Mouse (Mus musculus): ENCODE results near the gene Slc17a2. TPM values are rescaled to one million over a fixed set of nuclear protein-coding genes. Genes with fewer than 3 reads are reported as not detected.
"Not testable (repeated sequence)": the region's sequence is repeated elsewhere in the genome, so short reads cannot be mapped to it uniquely, and the experiment has no call there.

Gene Slc17a2
- not detected for total RNA-seq (2021)
- long read RNA-seq, experiment 1: 0 reads
- long read RNA-seq, experiment 2: 0 reads

DNA sequence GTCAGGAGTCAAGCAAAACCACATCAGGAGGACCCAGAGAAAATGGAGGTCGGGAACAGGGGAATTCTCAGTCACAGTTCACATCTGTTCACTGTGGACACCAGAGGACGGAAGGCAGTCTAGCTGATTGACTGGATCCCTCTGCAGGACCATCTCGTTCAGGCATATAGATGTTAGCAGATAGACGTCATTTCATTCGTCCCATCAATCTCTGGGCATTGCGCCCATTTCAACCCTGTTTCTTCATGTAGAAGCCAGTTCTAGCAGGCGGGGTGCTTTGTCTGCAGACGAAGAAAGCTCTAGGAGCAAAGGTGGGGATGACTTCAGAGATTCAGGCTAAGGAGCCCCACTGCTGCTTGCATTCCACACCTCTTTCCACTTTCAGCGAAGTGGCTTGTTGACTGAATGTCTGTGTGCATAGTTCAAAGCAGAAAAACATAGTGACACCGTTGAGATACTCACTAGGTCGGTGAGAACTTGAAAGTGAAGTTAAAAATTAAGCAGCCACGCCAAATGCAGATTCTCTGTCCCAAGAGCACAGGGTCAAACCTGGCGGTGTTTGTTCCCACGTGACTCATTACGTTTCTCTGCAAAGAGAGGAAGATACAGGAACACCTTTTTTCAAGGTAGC is at the start of gene Slc17a2:
Gene Slc17a2, plus strand, starts transcription at position 572 of the 631 bp plus-strand sequence.
- DNase-seq: no peak
- intact Hi-C loops (cut with DNase I; ENCODE audit: low total_unique reads): no loop called here

DNA sequence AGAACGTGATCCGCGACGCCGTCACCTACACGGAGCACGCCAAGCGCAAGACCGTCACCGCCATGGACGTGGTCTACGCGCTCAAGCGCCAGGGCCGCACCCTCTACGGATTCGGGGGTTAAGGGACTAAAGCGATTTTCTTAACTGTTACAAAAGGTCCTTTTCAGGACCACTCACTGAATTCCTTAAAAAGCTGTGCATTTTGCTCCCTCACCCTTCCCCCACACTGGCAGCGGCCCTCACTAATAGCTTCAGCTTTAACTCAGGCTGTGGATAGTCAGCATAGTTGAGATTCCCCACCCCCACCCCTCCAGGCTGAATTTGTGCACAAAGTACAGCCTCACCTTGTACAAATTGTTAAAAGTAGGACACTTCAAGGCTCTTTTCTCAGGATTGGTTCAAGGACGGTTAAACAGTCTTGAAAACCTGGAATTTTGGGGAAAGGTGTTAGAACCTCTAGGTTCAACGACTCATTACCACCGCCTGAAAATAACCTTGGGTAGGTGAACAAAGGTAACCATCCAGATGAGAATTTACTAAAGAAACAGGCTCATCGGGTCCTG is 49.5 kb upstream of the Slc17a2 start:
- intact Hi-C loops (cut with DNase I; ENCODE audit: low total_unique reads): no loop called here
- no peak for DNase-seq

DNA sequence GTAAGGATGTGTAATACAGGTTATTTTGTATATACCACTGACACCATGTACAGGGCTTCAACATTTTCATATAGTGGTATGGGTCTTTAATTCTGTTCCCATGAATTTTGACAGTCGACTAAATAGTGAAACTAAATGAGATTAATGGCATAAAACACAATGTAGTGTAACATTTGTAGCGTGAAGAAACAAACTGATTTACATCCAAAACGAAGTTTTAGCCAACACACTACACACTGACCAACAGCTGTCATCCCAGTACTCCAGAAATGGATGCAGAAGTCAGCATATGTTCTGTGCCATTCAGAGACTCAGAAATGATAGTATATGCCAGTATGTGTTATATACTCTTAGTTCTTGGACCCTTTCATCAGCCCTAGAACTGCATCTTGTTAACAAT is 48.9 kb upstream of the Slc17a2 start:
- intact Hi-C loops (cut with DNase I; ENCODE audit: low total_unique reads): no loop called here
- no peak for DNase-seq

DNA sequence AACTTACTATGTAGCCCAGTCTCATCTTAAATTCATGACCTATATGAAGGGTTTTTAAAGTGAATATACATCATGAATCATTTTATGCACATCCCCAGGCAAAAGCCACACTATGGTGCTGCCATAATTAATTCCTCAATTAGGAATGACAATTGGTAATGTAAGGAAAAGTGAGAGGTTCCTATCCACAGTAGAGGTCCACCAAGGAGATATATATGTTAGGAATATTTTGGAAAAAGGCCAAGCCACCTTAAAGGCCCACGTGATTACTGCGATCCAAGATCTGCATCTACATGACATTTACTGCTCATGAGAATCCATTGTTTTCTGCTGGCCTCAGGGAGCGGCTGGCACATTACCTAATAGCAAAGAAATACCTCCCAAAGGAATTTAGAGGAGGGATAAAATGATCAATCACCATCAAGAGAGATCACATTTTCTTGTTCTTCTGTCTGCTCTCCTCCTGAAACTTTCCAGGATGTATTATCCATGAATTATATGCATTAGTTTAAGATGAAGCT is 47.5 kb upstream of the Slc17a2 start:
- DNase-seq: no peak
- intact Hi-C loops (cut with DNase I; ENCODE audit: low total_unique reads): no loop called here

DNA sequence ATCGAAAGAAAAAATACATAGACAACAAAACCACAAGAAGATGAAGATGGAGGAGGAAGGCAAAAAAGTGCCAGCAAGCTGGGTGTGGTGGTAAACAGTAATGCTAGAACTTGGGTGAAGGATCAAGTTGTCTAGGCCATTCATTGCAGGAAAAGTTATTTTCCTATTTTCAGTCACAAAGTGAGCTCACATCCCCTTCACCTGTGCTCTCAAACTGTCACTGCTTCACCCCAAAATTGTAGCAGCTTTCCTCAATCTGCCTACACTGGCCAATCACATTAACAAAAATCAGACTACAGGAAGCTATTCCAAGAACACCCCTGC is 46.9 kb upstream of the Slc17a2 start:
- intact Hi-C loops (cut with DNase I; ENCODE audit: low total_unique reads): no loop called here
- no peak for DNase-seq

DNA sequence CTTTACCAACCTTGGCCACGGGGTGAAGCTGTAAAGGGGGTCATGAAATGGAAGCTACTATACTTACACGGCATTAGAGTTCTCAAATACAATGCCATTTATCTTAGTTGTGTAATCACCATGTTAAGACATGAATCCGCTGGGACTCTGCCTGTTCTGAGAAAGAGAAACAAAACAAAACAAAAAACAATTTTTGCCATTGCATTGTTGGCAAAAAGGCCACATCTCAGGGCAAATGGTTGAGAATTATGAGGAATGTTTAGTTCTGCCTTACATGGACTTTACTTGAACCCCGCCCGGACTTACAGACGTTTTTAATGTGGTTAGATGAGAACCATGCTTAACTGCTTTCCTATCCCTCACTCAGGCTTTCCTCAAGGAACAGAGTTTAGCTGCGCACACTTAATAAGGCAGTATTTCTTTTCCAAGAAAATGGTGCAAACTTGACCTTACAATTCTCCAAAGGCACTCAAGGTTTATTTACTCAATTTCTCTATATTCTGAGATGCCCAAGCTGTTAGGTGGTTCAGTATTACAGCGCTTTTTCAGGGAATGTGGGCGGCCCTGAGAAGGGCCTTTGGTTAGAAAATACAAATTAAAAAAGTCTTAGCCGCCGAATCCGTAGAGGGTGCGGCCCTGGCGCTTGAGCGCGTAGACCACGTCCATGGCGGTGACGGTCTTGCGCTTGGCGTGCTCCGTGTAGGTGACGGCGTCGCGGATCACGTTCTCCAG is 46.4 kb upstream of the Slc17a2 start:
- intact Hi-C loops (cut with DNase I; ENCODE audit: low total_unique reads): no loop called here
- no peak for DNase-seq

DNA sequence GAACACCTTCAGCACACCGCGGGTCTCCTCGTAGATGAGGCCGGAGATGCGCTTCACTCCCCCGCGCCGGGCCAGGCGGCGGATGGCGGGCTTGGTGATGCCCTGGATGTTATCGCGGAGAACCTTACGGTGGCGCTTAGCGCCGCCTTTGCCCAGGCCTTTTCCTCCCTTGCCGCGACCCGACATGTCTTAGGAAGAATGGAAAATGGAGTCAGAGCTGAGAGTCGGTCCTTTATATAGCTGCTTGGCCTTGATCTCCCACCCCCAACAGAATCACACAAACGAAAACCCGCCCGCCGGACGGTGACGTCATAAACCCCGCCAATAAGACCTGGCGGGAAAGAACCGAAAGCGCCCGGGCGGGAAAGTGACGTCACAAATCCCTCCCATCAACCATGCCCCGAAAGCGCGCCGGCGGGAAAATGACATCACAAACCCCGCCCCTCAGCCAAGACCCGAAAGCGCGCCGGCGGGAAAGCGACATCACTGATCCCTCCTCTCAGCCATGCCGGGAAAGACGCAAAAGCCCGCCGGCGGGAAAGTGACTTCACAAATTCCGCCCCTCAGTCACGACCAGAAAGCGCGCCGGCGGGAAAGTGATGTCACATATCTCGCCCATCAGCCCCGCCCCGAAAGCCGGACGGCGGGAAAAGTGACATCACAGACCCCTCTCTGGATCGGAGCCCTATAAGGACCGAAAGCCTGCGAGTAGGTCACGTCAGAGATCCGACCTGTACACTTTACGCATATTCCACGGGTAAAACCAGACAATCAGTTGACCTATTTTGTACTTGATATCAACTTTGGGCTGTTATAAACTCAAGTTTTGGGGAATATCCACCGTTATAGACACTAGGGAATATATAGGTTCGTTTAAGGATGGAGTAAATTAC is 45.6 kb upstream of the Slc17a2 start, which contains the start of gene Hist1h4a:
Gene Hist1h4a, minus strand, starts transcription at position 259 of the 893 bp plus-strand sequence.
- peak; percentile 96 for DNase-seq
- intact Hi-C loops (cut with DNase I; ENCODE audit: low total_unique reads): no loop called here

DNA sequence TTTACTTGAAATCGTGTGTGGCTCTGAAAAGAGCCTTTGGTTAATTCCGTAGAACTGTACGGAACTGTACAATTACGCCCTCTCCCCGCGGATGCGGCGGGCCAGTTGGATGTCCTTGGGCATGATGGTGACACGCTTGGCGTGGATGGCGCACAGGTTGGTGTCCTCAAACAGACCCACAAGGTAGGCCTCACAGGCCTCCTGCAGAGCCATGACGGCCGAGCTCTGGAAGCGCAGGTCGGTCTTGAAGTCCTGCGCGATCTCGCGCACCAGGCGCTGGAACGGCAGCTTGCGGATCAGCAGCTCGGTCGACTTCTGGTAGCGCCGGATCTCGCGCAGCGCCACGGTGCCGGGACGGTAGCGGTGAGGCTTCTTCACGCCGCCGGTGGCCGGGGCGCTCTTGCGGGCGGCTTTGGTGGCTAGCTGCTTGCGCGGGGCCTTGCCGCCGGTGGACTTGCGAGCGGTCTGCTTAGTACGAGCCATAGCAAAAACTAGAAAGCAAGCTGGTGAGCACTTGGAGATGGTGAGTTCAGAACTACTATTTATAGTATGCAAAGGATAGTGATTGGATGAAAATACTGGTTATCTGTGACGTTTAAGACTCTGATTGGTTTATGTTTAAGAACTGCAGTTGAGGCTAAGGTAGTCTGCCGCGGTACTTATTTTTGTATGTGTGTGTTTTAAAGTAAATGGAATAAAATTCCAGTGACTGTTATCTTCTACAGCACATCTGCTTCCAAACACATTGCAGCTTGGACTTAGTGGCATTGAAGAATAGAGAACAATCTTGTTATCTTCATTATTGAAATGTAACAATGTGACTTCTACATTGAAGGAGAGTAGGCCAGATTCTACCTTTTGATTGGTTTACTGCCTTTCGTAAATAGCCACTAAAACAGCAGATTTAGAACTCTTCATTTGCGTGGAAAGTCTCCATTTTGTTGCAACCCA is 44.6 kb upstream of the Slc17a2 start, which contains the start of gene Hist1h3a:
Gene Hist1h3a, minus strand, starts transcription at position 516 of the 951 bp plus-strand sequence.
- peak; percentile 27 for DNase-seq
- intact Hi-C loops (cut with DNase I; ENCODE audit: low total_unique reads): not testable (repeated sequence)

DNA sequence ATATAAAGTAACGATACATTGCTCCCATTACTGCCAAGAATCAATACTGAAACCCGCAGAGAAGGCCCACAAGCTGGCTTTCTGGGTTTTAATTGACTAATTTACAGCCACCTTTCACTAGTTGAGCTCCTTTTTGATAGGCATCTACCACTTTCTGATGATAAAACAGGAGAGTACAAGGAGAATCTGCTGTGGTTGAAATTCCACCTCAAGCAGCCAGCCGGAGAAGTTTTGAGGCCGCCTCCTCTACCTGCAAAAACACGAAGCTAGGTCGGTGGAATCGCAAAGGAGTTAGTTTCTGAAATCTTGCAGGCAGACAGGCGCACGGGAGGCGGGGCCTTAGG is 43.6 kb upstream of the Slc17a2 start:
- intact Hi-C loops (cut with DNase I; ENCODE audit: low total_unique reads): no loop called here
- DNase-seq: no peak

DNA sequence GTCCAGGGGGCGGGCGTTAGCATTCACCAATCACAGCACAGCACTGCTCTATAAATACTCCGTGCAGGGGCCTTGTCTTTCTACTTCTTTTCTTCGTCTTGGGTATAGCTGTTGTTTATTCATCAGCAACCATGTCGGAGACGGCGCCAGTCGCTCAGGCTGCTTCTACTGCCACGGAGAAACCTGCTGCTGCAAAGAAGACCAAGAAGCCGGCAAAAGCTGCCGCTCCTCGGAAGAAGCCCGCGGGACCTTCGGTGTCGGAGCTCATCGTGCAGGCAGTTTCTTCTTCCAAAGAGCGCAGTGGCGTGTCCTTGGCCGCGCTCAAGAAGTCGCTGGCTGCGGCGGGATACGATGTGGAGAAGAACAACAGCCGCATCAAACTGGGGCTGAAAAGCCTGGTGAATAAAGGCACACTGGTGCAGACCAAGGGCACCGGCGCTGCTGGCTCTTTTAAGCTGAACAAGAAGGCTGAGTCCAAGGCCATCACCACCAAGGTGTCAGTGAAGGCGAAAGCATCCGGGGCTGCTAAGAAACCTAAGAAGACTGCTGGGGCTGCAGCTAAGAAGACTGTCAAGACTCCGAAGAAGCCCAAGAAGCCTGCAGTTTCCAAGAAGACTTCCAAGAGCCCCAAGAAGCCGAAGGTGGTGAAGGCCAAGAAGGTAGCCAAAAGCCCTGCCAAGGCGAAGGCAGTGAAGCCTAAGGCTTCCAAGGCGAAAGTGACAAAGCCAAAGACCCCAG is 43.0 kb upstream of the Slc17a2 start, which contains the start of gene Hist1h1a:
Gene Hist1h1a, plus strand, starts transcription at position 81 of the 738 bp plus-strand sequence.
- intact Hi-C loops (cut with DNase I; ENCODE audit: low total_unique reads): no loop called here

DNA sequence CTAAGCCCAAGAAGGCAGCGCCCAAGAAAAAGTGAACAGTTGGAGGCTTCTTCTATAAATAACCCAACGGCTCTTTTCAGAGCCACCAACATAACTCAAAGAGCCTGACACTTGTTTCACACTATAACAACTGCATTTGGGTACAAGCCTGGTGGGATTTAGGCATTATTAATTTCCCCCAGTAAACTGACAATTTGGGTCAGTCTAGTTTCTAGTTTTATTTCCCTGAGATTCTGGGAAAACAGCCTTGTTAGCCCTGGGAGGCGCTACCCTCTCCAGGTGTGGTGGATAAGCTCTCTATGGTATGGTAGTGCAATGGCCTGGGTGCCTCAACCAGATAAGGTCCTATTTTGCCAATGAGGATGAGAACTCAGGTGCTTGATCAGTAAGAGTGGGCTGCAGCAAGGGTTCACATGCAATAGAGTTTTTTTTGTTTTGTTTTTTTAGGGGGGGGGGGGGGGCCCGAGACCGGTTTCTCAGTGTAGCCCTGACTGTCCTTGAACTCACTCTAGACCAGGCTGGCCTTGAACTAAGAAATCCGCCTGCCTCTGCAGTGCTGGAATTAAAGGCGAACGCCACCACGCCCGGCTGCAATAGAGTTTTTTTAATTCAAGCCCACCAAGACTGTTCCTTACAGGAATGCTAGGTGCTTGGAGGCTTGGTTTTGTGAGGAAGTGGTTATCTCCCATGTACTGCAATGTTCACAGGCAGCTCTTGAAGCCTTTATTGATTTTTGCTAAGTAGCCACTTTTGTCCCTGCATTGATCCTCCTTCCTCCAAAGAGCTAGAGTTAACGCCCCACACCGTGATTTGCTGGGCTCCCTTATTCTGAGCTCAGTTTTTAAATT is 42.2 kb upstream of the Slc17a2 start:
- intact Hi-C loops (cut with DNase I; ENCODE audit: low total_unique reads): no loop called here
- DNase-seq: no peak

More for the DNA sequence above, 43.0 kb upstream of the Slc17a2 start, which contains the start of gene Hist1h1a:
- DNase-seq: peak; percentile 77

DNA sequence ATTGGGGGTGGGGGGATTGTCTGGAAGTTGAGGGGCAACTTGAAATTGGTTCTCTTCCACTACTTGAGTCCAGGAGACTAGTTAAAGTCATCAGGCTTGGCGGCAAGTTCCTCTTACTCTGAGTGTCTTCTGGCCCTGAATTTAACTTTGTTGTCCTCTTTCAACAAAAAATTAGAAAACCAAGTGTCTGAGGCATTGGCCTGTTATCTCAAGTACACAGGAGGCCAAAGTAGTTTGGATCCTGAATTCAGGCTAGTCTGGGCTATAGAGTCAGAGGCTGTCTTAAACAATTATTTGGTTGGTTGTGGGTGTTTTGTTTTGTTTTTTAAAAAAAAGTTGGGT is 41.6 kb upstream of the Slc17a2 start:
- no peak for DNase-seq
- intact Hi-C loops (cut with DNase I; ENCODE audit: low total_unique reads): no loop called here

DNA sequence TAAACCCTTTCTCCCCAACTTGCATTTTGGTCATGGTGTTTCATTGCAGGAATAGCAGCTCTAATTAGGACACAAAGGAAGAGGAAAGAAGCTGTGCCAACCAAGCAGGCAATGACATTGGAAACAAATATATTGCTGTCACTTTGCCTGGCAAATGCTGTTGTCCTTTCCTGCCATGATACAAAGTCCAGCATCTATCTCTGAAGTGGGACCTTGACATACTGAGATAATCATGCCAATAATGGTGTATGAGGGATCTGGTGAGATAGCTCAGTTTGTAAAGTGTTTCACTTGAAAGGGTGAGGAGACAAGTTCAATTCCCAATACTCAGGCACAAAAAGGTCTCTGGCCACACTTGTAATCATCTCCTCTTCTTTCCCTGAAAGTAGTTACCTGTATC is 40.0 kb upstream of the Slc17a2 start:
- intact Hi-C loops (cut with DNase I; ENCODE audit: low total_unique reads): no loop called here
- no peak for DNase-seq

DNA sequence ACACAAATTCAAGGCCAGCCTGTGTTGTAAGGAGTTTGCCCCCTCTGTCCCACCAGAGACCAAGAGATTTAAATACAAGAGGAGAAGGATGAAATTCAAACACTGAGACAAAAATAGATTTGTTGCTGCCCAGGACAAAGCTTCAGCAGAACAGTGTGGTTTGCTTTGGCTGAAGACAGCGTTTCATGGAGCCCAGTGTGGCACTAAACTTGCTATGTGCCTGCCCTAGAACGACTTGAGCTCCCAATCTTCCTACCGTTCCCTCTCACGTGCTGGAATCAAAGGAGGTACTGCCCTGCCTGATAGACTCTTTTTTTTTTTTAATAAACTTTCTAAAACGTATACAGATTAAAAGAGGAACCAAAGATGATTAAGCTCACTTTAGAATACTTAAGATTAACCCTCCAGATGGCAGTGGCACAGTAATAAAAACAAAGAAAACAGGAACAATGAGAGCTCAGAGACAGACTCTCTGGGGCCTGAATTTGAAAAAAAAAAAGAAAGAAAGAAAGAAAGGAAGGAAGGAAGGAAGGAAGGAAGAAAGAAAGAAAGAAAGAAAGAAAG is 37.9 kb upstream of the Slc17a2 start:
- DNase-seq: no peak
- intact Hi-C loops (cut with DNase I; ENCODE audit: low total_unique reads): no loop called here

DNA sequence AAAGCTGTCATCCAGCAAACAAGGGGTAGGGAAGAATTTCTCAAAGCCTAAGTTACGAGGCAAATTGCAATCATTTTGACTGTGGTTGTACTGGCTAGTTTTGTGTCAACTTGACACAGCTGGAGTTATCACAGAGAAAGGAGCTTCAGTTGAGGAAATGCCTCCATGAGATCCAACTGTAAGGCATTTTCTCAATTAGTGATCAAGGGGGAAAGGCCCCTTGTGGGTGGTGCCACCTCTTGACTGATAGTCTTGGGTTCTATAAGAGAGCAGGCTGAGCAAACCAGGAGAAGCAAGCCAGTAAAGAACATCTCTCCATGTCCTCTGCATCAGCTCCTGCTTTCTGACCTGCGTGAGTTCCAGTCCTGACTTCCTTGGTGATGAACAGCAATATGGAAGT is 37.2 kb upstream of the Slc17a2 start, which contains the start of gene Trim38:
Gene Trim38, plus strand, starts transcription at position 301 of the 400 bp plus-strand sequence.
- intact Hi-C loops (cut with DNase I; ENCODE audit: low total_unique reads): not testable (repeated sequence)

DNA sequence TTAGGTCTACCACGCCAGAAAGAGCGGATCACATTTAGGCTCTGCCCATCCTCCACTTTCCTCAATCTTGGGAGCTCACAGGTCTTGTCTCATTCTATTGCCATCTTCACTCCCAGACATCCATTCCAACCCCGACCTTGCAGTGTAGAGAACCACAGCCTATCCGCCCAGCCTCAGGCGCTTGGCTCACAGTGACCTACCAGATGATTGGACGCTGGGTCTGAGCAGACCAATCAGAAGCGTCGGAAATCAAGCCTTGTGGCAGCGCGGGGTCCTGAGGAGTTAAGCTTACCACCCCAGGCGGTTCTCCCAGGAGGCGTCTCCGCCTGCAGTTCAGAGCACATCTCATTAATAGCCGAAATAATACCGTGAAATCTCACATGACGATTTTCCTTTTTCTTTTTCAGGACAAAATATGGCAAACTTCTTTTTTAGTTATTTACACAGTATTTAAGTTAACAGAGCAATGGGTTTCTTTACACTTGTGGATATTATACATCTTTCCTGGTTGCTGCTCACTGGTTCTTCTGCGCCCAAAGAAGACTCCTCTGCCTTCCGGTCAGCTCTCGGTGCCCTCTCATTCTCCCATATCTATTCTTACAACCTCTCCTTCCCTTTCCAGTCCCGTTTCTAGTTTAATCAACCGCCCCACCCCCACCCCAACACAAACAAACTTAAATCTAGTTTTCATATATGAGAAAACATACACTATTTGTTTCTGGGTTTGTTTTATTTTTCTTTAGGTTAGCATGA is 34.1 kb upstream of the Slc17a2 start:
- DNase-seq: peak; percentile 19
- intact Hi-C loops (cut with DNase I; ENCODE audit: low total_unique reads): no loop called here

More for the DNA sequence above, 37.2 kb upstream of the Slc17a2 start, which contains the start of gene Trim38:
- not testable (repeated sequence) for DNase-seq
